Mouse (Mus musculus) T-helper 1 cell (primary cell): ENCODE results near the gene Aagab.

Source experiments
- in situ Hi-C: fragments of 300-600 bp; cut with MboI, MseI; formaldehyde crosslinking; loops from one replicate; pipeline ENCODE4 v1.15.1; 2025; ENCODE audit warnings: high pct_unique_total_duplicates

Aagab gene

GRCm38 (mm10) chr9:63672797-63673493 is 70.5 kb downstream of the Aagab start:
- in situ Hi-C loops: no loop called here

- in situ Hi-C loops: no loop called here
Observed at GRCm38 (mm10) chr9:63673494-63673805, 71.0 kb downstream of the Aagab start.

DNA sequence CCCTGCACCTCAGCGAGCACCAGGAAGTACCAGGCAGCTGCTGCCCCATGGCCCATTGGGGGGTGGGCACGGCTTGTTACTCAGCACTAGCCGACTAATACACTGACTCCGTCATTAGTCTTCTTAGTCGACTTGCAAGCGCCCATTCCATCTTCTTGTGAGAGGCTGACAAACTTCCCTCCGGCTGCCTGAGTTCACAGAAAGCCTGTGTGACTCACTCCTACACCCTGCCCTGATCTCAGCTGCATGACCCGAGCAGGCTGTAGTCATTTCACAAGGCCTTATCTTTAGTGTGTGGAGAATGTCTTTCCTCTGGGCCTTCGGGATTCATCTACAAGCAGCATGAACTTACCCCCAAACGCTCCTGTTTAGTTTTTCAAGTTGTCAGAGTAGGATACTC is 72.2 kb downstream of the Aagab start:
- in situ Hi-C loops: no loop called here

DNA sequence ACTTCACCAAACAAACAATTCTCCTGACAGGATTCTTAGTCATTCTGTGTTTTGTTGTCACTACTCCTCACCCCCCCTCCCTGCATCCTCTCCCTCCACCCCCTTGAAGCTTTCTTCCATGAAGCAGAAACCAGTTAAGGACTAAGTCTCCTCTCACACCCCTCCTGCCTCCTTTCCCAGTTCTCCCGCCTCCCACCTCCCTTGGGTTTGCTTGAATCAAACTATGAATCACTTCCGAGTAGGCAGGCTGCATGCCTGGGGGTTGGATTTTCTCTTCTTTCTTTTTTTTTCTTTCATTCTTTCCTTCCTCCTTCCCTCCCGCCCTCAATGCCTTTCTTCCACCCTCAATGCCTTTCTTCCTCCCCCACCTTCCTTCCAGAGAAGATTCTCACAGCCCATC is 75.2 kb downstream of the Aagab start:
- in situ Hi-C loops: no loop called here

DNA sequence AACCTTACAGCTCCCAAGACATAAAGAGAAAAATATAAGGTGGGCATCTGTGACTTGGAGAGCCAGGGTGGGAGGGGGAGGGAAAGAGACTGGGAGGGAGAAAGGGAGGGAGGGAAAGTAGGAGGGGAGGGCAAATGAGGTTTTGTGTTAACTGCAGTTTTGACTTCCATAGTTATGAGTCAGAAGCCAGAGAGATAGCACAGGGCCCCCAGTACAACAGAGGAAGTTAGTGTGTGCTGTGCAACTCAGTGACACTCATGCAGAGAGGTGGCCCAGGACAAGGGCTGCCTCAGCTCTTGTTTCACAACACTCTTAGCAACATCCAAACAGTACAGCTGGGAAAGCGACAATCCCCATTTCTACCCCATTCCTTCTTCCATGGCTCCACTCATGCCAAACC is 75.6 kb downstream of the Aagab start:
- in situ Hi-C loops: no loop called here

- in situ Hi-C loops: no loop called here
Observed at GRCm38 (mm10) chr9:63682301-63682700, 79.8 kb downstream of the Aagab start.

GRCm38 (mm10) chr9:63682943-63683342 is 80.5 kb downstream of the Aagab start:
- in situ Hi-C loops: no loop called here

- in situ Hi-C loops: no loop called here
Observed at GRCm38 (mm10) chr9:63684277-63684676, 81.8 kb downstream of the Aagab start.

GRCm38 (mm10) chr9:63685352-63685751 is 82.9 kb downstream of the Aagab start:
- in situ Hi-C loops: no loop called here

DNA sequence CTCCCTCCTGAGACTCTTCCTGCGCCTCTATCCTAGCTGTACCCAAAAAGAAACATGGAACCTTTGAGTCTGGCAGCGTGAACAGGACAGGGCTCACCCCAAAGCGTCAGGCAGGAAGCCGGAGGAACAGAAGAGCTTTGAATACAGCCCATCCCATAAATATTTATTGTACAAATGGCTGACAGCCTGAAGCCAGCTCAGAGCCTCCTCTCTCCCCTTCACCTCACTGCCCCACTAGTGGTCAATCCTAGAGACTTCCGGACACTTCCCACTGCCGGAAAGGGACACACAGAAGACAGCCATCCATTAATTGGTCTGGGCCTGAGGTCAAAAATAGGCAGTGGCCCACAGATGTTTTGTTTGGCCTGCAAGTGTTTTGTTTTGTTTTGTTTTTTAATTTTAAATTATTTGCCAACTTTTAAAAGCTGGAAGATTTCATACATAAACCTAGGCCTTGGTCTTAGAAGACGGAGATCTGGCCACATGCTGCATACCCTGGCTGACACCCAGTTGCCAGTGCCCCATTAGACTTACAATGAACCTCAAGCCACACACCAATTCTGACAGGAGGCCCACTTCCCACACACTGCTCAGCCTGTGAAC is 85.1 kb downstream of the Aagab start:
- in situ Hi-C loops: no loop called here

- in situ Hi-C loops: no loop called here
Observed at GRCm38 (mm10) chr9:63690511-63690910, 88.1 kb downstream of the Aagab start.

DNA sequence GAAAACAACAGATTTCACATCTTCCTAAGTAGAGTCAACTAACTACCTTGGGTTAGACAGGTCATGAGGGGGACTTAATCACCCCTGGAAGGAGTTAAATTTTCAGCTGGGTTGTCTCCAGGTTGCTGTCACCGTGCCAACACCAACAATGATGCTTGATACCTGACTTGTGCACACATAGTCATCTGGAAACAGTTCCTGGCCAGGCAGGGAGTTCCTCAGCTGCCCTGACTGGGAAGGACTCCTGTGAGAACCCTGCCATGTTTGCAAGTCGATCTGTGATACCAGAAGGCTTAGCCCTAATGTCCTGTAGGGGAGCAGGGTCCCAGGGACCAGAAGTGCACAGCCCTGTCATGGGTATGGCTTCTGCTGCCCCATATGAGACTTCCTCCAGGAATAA is 89.5 kb downstream of the Aagab start:
- in situ Hi-C loops: no loop called here
